Mouse (Mus musculus) forebrain, embryonic 12.5 days (tissue): ENCODE data around the gene Tctn3. TPM values are rescaled to one million over a fixed set of nuclear protein-coding genes. Genes with fewer than 3 reads are reported as not detected.

Source experiments
- ATAC-seq: fragments of 200-750 bp; cut with Nextera tagmentation; 2 replicates; pipeline ENCODE4 v1.8.0; 2017; ENCODE audit warnings: moderate TSS enrichment; ENCODE audit not compliant: low FRiP score
- H3K27ac ChIP-seq: fragments of 300-500 bp; sonication (generic); 2 replicates; pipeline ENCODE4 v1.5.1; 2016; ENCODE audit warnings: mild to moderate bottlenecking
- H3K27me3 ChIP-seq: fragments of 300-500 bp; sonication (generic); 2 replicates; pipeline ENCODE4 v1.6.1; 2016; ENCODE audit warnings: mild to moderate bottlenecking
- H3K36me3 ChIP-seq: fragments of 300-500 bp; sonication (generic); replicated peaks from 2 replicates; pipeline ENCODE4 v1.6.1; 2016; ENCODE audit warnings: mild to moderate bottlenecking
- H3K4me1 ChIP-seq: fragments of 300-500 bp; sonication (generic); 2 replicates; pipeline ENCODE4 v1.6.1; 2016
- H3K4me2 ChIP-seq: fragments of 300-500 bp; sonication (generic); 2 replicates; pipeline ENCODE4 v1.6.1; 2016; ENCODE audit warnings: mild to moderate bottlenecking, moderate library complexity
- H3K4me3 ChIP-seq: fragments of 300-500 bp; sonication (generic); replicated peaks from 2 replicates; pipeline ENCODE4 v1.5.1; 2016; ENCODE audit warnings: mild to moderate bottlenecking
- H3K9ac ChIP-seq: fragments of 300-500 bp; sonication (generic); 2 replicates; pipeline ENCODE4 v1.6.1; 2016; ENCODE audit warnings: mild to moderate bottlenecking
- H3K9me3 ChIP-seq: fragments of 300-500 bp; sonication (generic); 2 replicates; pipeline ENCODE4 v1.6.1; 2016
- WGBS: fragments of 180-500 bp; shearing (Covaris S2); methylation state at CpG from one replicate; pipeline ENCODE4 v1.1.7; 2016; 5-methylcytosine and 5-hydroxymethylcytosine counted together
- polyA plus RNA-seq: library from polyadenylated mRNA; unstranded; fragments of >200 nt; fragmentation: Nextera tagmentation; extraction: Ambion mirVana; gene quantifications from 2 replicates; pipeline ENCODE4 v1.2.1, GENCODE M21; 2016

The Tctn3 gene
- polyA plus RNA-seq, 1 experiment from 2014 or later = 14.0 TPM

DNA sequence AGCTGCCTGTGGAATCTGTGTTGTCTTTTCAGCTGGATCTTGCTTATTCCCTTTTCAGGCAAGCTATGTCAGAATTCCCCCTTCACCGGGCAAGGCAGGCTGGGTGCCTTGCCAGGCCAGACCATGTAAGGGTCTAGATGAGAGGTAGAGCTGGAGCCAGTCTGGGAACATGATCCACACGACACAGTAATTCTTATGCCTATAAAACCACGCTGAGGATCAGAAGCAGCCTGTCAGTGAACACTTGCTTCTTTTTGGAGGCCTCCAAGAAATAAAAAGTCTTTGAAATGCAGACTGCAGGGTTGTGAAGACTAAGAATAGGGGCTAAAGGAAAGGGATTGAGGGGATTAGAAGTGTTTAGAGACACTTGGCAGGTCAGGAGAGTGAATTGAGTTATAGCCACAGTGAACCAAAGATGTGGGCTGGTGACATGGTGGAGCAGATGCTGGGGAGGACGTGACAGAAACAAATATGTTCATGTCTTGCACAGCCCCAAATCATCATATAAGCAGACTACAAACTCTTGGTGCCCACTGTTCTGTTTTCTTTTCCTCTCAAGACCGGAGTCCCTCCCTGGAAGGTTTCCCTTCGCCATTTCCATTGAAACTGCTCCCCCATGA lies 62.4 kb downstream of the Tctn3 start:
- Histone ChIP-seq H3K4me1 (peaks cover 5% of the 10 kb centered on the region; the same call in 1 of the 2 replicates), H3K27ac (no peak overlapping the region), H3K9me3 (no peaks in the 10 kb centered on the region), H3K4me2 (no peak overlapping the region), H3K36me3 (peaks cover 43% of the 10 kb centered on the region), H3K9ac (no peak overlapping the region), H3K27me3 (no peaks in the 10 kb centered on the region), H3K4me3 (no peak overlapping the region)
- 52% methylated on average over 6 of the region's 6 CpGs for WGBS
- ATAC-seq = no peak

DNA sequence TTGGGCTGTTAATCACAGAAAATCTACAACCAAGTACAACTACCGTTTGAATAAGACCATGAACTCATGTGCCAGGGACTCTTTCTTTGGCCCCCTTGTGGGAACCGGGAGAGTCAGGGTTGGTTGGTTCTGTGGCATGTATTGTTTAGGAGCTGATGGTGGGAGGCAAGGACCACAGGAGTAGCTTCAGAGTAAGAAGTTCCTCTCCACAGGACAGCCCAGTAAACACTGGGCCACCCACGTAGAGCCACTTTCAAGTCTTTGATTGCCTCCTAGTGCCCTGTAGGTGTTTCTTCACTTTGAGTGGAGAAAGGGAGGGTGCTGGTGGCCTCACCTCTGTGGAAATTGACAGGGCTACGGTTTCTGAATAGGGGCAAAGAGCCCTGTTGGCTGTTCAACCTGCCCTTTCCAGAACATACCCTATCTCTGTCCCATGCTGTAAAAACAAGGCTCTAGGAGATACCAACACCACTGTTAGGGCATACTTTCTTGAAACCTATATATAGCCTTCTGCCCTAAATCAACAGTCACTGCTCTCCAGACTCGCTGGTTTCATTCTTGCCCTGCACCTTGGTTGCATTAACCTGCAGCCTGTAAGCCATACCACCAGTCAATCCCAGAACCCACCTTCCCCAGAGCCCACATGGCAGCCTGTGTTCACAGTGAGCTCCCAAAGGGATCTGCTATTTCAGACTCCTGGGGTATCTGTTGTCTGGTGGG lies 63.1 kb downstream of the Tctn3 start:
- Histone ChIP-seq H3K27me3 (no peaks in the 10 kb centered on the region), H3K4me1 (peaks cover 5% of the 10 kb centered on the region; the same call in 1 of the 2 replicates), H3K9me3 (no peaks in the 10 kb centered on the region), H3K27ac (no peak overlapping the region), H3K36me3 (peaks cover 36% of the 10 kb centered on the region), H3K4me3 (no peak overlapping the region), H3K9ac (no peak overlapping the region; the same call in 1 of the 2 replicates), H3K4me2 (no peak overlapping the region)
- WGBS = 37% methylated on average over 5 of the region's 5 CpGs
- no peak for ATAC-seq

DNA sequence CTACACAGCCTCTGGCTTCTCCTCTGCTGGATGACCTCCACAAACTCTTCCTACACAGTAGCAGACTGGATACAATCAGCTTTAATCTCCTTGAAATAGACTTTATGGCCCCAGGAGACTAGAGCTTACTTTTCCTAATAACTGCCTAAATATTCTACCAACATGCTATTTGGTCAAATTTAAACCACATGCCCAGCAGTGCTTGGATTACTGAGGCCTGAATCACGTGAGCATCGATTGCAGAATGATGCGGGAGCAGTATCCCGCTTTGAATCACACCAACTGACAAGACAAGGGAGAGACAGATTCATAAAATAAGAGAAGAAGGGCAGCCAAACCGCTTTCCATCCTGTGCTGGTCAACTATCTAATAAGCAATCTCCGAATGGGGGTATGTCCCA lies 63.6 kb downstream of the Tctn3 start:
- 87% methylated on average over 6 of the region's 6 CpGs for WGBS
- Histone ChIP-seq H3K4me1 (peaks cover 5% of the 10 kb centered on the region; the same call in 1 of the 2 replicates), H3K9me3 (no peaks in the 10 kb centered on the region), H3K27ac (no peak overlapping the region), H3K4me3 (no peak overlapping the region), H3K27me3 (no peaks in the 10 kb centered on the region), H3K4me2 (no peak overlapping the region), H3K9ac (no peak overlapping the region), H3K36me3 (peaks cover 31% of the 10 kb centered on the region)
- ATAC-seq = no peak

Other genes starting within 250 kb of the Tctn3 start
- 66.8 and 69.3 TPM in 2 replicates for gene Sorbs1, start 98.5 kb downstream of the Tctn3 start, polyA plus RNA-seq
- 98.5 and 107 TPM in 2 replicates for gene Aldh18a1, start 23.8 kb downstream of the Tctn3 start, polyA plus RNA-seq
- gene Entpd1, start 133 bp upstream of the Tctn3 start, polyA plus RNA-seq = 11.2 and 12.6 TPM in 2 replicates
- 0.38 TPM in 1 of 2 replicates, not detected in the other for gene Cc2d2b, start 136.5 kb upstream of the Tctn3 start, polyA plus RNA-seq
- gene Ccnj, start 219.0 kb upstream of the Tctn3 start, polyA plus RNA-seq = 38.1 and 39.2 TPM in 2 replicates